Mouse (Mus musculus) hindbrain, embryonic 15.5 days (tissue): Measurements from ENCODE around the gene Rwdd4a. TPM values are rescaled to one million over a fixed set of nuclear protein-coding genes. Genes with fewer than 3 reads are reported as not detected.

Experiments used
- ATAC-seq: fragments of 200-750 bp; cut with Nextera tagmentation; 2 replicates; pipeline ENCODE4 v1.8.0; 2017; ENCODE audit warnings: low read depth, moderate number of reproducible peaks, moderate TSS enrichment; ENCODE audit not compliant: low FRiP score
- H3K27ac ChIP-seq: fragments of 300-500 bp; sonication (generic); replicated peaks from 2 replicates; pipeline ENCODE4 v1.5.1; 2015; ENCODE audit warnings: mild to moderate bottlenecking, inconsistent platforms
- H3K27me3 ChIP-seq: fragments of 300-500 bp; sonication (generic); 2 replicates; pipeline ENCODE4 v1.6.1; 2015; ENCODE audit warnings: control low read depth, inconsistent platforms
- H3K36me3 ChIP-seq: fragments of 300-500 bp; sonication (generic); 2 replicates; pipeline ENCODE4 v1.6.1; 2015; ENCODE audit warnings: control low read depth, inconsistent platforms
- H3K4me1 ChIP-seq: fragments of 300-500 bp; sonication (generic); replicated peaks from 2 replicates; pipeline ENCODE4 v1.6.1; 2015; ENCODE audit warnings: control low read depth, inconsistent platforms
- H3K4me2 ChIP-seq: fragments of 300-500 bp; sonication (generic); 2 replicates; pipeline ENCODE4 v1.6.1; 2015; ENCODE audit warnings: moderate library complexity, mild to moderate bottlenecking, inconsistent platforms
- H3K4me3 ChIP-seq: fragments of 300-500 bp; sonication (generic); 2 replicates; pipeline ENCODE4 v1.5.1; 2015; ENCODE audit warnings: mild to moderate bottlenecking, inconsistent platforms
- H3K9ac ChIP-seq: fragments of 300-500 bp; sonication (generic); 2 replicates; pipeline ENCODE4 v1.6.1; 2015; ENCODE audit warnings: inconsistent platforms
- H3K9me3 ChIP-seq: fragments of 300-500 bp; sonication (generic); 2 replicates; pipeline ENCODE4 v1.6.1; 2016; ENCODE audit warnings: control low read depth, inconsistent platforms
- WGBS: fragments of 180-500 bp; shearing (Covaris S2); methylation state at CpG from one replicate; pipeline ENCODE4 v1.1.7; 2015; 5-methylcytosine and 5-hydroxymethylcytosine counted together
- polyA plus RNA-seq: library from polyadenylated mRNA; unstranded; fragments of >200 nt; fragmentation: Nextera tagmentation; extraction: Ambion mirVana; gene quantifications from 2 replicates; pipeline ENCODE4 v1.2.1, GENCODE M21; 2015

Rwdd4a gene
- 29.5 and 33.4 TPM in 2 replicates for polyA plus RNA-seq

DNA sequence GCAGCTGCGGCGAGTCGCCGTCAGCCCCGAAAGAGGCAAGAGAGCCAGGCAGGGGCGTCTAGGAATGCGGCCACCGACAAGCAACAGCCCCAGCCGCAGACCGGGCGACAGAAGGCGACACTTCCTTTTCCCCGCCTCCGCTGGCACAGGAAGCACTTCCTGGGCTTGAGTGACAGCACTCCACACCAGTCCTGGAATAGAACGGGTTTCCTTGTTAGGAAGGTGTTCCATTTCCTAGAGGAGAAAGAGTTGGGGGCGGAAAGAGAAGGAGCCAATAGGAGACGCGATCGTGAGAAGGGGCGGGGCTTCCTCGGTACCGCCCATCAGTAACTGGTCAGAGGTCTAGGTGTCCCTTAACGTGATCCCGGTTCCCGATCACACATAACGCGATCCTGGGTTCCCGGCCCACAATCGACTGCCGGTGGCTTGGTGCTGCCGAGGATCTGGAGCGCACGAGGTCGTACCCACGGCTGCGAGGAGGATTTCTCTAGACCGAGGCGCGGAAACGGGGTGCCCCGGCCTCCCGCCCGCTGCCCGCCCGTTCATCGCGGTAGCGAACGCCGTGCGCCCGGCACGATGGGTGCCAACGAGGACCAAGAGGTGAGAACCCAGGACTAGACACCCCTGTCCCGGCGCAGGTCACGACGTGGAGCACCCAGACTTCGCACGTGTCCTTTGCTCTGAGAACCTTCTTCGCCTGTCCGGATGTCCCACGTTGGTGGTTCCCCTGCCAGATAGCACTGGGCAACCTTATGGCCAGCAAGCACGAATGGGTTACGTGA, at the start of gene Rwdd4a, which contains the start of gene Trappc11:
TSS of gene Rwdd4a (plus strand) at position 321 of the 782 bp plus-strand sequence.
TSS of gene Trappc11 (minus strand) at position 127 of the 782 bp plus-strand sequence.
- ATAC-seq: peak; percentile 100
- H3K4me3 ChIP-seq: peak within 1 kb of the TSS; percentile 88
- H3K9me3 ChIP-seq: no peaks in the 10 kb centered on the region
- H3K36me3 ChIP-seq: peaks cover 9% of the 10 kb centered on the region
- peak within 1 kb of the TSS; percentile 89 for H3K27ac ChIP-seq
- peak within 1 kb of the TSS; percentile 85 for H3K9ac ChIP-seq
- H3K4me2 ChIP-seq: peak within 1 kb of the TSS; percentile 72
- under 1% methylated on average over 65 of the region's 65 CpGs for WGBS
- no peaks in the 10 kb centered on the region for H3K27me3 ChIP-seq
- H3K4me1 ChIP-seq: peaks cover 30% of the 10 kb centered on the region

DNA sequence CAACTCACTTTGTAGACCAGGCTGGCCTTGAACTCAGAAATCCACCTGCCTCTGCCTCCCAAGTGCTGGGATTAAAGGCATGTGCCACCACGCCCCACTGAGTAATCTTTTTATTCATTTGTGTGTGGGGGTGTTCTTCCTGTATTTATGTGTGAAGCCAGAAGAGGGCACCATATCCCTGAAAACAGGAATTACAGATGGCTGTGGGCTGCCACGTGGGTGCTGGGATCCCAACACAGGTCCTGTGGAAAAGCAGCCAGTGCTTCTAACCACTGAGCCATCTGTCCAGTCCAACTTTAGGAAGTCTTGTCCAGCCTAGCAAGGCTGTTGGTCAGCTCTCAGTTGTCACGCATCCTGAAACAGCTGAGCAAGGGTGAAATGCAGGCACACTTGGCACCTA, 46.2 kb upstream of the Rwdd4a start:
- Histone ChIP-seq H3K27me3 (no peaks in the 10 kb centered on the region), H3K27ac (no peak overlapping the region), H3K4me1 (no peaks in the 10 kb centered on the region), H3K36me3 (peaks cover 27% of the 10 kb centered on the region), H3K9me3 (no peaks in the 10 kb centered on the region), H3K4me3 (no peak overlapping the region), H3K4me2 (no peak overlapping the region), H3K9ac (no peak overlapping the region)
- no peak for ATAC-seq
- WGBS: 92% methylated on average over 3 of the region's 3 CpGs

DNA sequence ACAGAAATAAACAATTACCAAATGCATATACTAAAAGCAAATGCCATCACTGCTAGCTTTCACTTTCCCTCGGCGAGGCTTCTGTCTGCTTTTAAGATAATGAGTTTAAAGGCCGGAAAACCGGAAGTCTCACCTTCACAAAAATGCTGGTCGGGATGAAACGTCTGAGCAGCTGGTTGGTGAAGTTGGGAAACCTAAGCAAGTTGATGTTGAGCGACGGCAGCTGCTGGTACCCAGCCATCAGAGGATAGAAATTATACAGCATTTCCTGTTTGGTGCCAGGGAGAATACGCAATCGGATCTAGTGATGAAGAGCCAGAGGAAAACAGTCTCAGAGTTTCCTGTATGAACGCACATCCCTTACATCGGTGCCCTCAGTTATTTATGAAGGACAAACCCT, 40.4 kb upstream of the Rwdd4a start:
- Histone ChIP-seq H3K9me3 (no peaks in the 10 kb centered on the region), H3K36me3 (peaks cover 55% of the 10 kb centered on the region), H3K27ac (no peak overlapping the region), H3K9ac (no peak overlapping the region), H3K4me2 (no peak overlapping the region), H3K4me1 (no peaks in the 10 kb centered on the region), H3K27me3 (no peaks in the 10 kb centered on the region), H3K4me3 (no peak overlapping the region)
- 94% methylated on average over 12 of the region's 12 CpGs for WGBS
- ATAC-seq: no peak

DNA sequence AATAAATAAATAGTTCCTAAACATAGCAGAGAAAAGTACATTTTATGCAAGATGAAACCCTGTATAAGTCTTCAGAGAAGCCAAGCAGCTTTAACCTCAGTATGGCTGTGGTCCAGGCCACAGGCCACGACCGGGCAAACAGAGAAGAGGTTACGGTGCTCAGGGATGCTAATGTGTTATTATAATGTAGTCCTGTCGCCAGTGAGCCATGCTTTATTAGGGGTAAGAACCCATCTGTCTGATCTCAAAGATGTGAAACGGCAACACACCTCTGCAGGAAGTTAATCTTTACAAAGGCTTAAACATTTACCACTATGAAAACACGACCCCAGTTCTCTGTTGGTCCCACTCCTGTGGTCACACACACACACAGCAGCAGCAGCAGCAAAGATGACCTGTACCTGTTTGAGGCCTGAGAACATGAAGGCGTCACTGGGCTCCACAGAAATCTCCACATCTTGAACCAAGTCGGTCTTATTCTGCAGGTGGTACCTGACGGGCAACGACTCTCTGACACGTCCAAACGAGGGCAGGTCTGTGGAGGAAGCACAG, 38.8 kb upstream of the Rwdd4a start:
- H3K4me3 ChIP-seq: no peak overlapping the region
- no peaks in the 10 kb centered on the region for H3K9me3 ChIP-seq
- ATAC-seq: no peak
- no peaks in the 10 kb centered on the region for H3K4me1 ChIP-seq
- peaks cover 61% of the 10 kb centered on the region for H3K36me3 ChIP-seq
- no peak overlapping the region for H3K4me2 ChIP-seq
- H3K27ac ChIP-seq: no peak overlapping the region
- no peaks in the 10 kb centered on the region for H3K27me3 ChIP-seq
- 84% methylated on average over 12 of the region's 12 CpGs for WGBS
- H3K9ac ChIP-seq: no peak overlapping the region

DNA sequence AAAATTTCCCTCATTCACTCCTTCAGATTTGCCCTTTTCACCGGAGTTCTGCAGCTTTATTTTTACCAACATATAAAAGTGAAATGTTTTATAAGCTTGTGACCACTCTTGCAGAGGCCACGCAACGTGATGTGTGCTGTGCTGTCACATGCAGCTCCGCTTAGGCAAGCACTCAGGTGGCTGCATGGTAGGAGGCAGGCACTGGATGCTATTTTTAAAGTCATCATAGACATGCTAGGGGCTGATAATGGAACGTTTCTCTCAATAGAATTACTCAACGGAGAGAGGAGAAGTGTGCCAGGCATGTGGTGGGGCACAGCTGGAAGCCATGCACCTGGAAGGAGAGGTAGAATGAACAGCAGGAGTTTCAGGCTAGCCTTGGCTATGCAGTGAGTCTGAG, 38.0 kb upstream of the Rwdd4a start:
- Histone ChIP-seq H3K27ac (no peak overlapping the region), H3K36me3 (peaks cover 67% of the 10 kb centered on the region)
- WGBS: 90% methylated on average over 6 of the region's 6 CpGs

DNA sequence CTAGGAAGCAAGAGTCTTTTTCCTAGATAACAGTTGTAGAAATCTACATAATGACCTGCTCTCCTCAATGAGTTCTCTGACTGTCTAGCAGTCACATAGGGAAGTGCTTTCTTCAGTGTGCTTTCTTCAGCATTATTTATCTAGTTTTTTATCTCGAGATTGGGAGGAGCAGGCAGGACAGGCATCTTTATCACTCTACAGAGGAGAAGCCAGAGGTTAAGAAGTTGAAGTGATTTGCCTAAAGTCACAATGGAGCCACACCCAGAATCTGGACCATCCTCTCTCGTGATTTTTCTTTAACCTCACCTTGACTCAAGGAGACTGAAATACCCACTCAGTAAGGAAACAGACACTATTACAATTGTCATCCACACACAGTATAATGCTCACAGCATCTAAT, 31.5 kb upstream of the Rwdd4a start:
- no peaks in the 10 kb centered on the region for H3K9me3 ChIP-seq
- no peak overlapping the region for H3K27ac ChIP-seq
- ATAC-seq: no peak
- 81% methylated on average over 2 of the region's 2 CpGs for WGBS
- no peak overlapping the region for H3K4me3 ChIP-seq
- no peak overlapping the region for H3K9ac ChIP-seq
- H3K4me1 ChIP-seq: no peaks in the 10 kb centered on the region
- no peaks in the 10 kb centered on the region for H3K27me3 ChIP-seq
- H3K4me2 ChIP-seq: no peak overlapping the region
- H3K36me3 ChIP-seq: peaks cover 77% of the 10 kb centered on the region

More for the DNA sequence above, 38.0 kb upstream of the Rwdd4a start:
- Histone ChIP-seq H3K4me1 (no peaks in the 10 kb centered on the region), H3K4me3 (no peak overlapping the region), H3K4me2 (no peak overlapping the region), H3K9me3 (no peaks in the 10 kb centered on the region), H3K27me3 (no peaks in the 10 kb centered on the region), H3K9ac (no peak overlapping the region)
- ATAC-seq: no peak

DNA sequence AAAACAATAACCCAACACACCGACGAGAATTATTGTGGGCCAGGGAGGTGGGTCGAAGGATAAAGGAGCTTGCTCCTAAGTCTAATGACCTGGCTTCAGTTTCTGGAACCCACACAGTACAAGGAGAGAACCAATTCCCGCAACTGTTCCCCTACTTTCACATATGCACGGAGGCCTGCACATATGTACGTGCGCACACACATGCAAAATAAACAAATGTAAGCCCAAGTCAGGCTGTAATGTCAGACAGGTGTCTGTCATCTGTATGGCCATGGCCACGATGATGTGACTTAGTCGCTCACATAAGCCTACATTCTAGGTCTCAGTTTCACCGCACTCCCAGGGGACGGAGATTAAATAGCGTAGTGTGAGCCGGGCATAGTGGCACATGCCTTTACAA, 30.9 kb upstream of the Rwdd4a start:
- no peak for ATAC-seq
- Histone ChIP-seq H3K4me3 (no peak overlapping the region), H3K9me3 (no peaks in the 10 kb centered on the region), H3K36me3 (peaks cover 77% of the 10 kb centered on the region), H3K9ac (no peak overlapping the region), H3K27ac (no peak overlapping the region), H3K27me3 (no peaks in the 10 kb centered on the region), H3K4me1 (no peaks in the 10 kb centered on the region), H3K4me2 (no peak overlapping the region)
- WGBS: 96% methylated on average over 13 of the region's 13 CpGs

DNA sequence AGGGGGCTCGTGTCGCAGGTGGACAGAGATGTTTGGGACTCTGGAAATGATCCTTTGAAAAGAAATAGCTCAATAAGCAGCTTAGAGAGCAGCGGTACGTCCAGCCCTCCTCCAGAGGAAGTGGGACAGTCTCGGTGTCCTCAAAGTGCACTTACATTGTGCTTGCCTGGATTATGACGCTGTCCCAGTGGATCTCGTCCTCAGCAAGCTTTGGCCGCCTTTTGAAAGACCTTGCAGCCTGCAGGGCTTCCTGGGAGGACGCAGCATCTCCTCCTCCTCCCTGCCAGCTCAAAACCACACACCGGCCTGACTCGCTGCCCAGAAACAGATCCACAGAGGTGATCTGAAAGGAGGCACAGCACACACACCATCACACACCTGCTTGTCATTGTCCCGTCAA, 28.0 kb upstream of the Rwdd4a start:
- WGBS: 93% methylated on average over 12 of the region's 12 CpGs
- no peaks in the 10 kb centered on the region for H3K4me1 ChIP-seq

DNA sequence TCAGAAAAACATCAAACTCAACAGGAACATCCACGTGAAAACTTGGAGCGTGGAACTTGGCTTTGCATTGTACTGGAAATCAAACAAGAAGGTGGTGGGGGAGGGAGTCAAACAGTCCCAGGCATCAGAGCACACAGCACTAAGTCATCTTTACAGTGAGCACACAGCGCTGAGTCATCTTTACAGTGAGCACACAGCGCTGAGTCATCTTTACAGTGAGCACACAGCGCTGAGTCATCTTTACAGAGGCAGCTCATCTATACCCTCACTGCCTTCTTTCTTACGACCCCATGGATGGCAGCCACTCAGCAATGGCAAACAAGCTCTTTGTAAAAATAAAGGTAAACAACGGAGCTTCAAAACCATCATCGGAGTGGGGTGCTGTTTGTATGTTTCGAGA, 22.5 kb upstream of the Rwdd4a start:
- H3K27ac ChIP-seq: no peak overlapping the region
- H3K9ac ChIP-seq: no peak overlapping the region
- H3K9me3 ChIP-seq: no peaks in the 10 kb centered on the region
- no peaks in the 10 kb centered on the region for H3K27me3 ChIP-seq
- peaks cover 76% of the 10 kb centered on the region for H3K36me3 ChIP-seq
- no peak overlapping the region for H3K4me3 ChIP-seq
- ATAC-seq: no peak
- 94% methylated on average over 9 of the region's 9 CpGs for WGBS
- no peak overlapping the region for H3K4me2 ChIP-seq
- no peaks in the 10 kb centered on the region for H3K4me1 ChIP-seq

More for the DNA sequence above, 28.0 kb upstream of the Rwdd4a start:
- no peak for ATAC-seq
- Histone ChIP-seq H3K27me3 (no peaks in the 10 kb centered on the region), H3K4me3 (no peak overlapping the region), H3K9me3 (no peaks in the 10 kb centered on the region), H3K4me2 (no peak overlapping the region), H3K9ac (no peak overlapping the region), H3K27ac (no peak overlapping the region), H3K36me3 (peaks cover 84% of the 10 kb centered on the region)

DNA sequence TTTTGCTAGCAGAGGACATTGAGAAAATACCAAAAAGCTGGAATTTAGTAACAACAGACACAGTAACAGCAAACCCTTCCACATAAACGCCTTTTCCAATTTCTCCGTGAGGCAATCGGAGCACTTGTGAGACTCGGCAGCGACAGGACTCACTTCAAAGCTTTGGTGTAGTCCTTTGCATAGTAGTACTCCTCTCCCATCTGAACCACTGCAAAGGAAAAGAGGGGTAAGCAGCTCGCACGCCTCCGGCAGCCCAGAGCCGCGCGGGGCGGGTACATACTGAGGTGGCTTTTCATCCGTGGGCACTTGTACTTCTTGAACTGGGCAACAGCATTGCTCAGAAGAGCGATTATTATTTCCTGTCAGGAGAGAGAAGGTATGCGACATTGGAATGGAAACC, 19.9 kb upstream of the Rwdd4a start:
- Histone ChIP-seq H3K4me3 (no peak overlapping the region), H3K36me3 (peaks cover 68% of the 10 kb centered on the region), H3K9me3 (no peaks in the 10 kb centered on the region), H3K4me2 (no peak overlapping the region), H3K27me3 (no peaks in the 10 kb centered on the region), H3K4me1 (no peaks in the 10 kb centered on the region), H3K9ac (no peak overlapping the region), H3K27ac (no peak overlapping the region)
- ATAC-seq: no peak
- WGBS: 97% methylated on average over 15 of the region's 15 CpGs

DNA sequence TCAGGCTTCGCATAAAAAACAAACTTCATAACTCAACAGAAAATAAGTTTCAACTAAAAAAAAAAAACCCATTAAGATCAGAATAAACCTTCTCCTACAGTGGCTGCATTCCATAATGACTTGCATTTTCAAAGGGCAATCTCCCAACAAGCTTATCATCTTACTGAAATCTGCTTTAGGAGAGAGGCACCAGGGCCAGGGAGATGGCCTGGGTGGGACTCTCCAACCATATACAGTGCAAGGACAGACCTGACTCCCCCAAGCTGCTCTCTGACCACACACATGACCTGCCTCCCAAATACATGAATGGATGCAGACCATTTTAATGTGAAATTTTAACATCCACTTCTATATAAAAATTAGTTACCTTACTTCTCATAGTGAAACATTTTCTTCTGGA, 5.4 kb upstream of the Rwdd4a start:
- Histone ChIP-seq H3K36me3 (peaks cover 43% of the 10 kb centered on the region), H3K27me3 (no peaks in the 10 kb centered on the region), H3K4me3 (no peak overlapping the region), H3K4me2 (no peak overlapping the region), H3K27ac (no peak overlapping the region), H3K4me1 (peaks cover 12% of the 10 kb centered on the region), H3K9me3 (no peaks in the 10 kb centered on the region), H3K9ac (no peak overlapping the region)
- ATAC-seq: no peak
- 97% methylated on average over 1 of the region's 1 CpGs for WGBS

DNA sequence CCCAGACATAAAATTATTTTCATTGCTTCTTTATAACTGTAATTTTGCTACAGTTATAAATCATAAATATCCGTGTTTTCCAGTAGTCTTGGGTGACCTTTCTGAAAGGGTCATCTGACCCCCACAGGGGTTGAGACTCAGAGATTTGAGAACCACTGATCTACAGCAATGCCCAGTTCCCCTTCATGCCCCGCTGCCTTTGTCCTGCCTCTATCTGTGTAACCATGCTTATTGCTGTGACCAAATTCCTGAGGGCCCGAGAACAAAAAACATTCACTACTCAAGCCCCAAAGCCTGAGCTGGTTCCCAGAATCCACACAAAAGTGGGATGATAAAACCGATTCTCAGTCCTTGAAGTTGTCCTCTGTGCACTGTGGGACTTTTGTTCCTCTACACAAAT, 4.9 kb downstream of the Rwdd4a start:
- no peak overlapping the region for H3K4me2 ChIP-seq
- no peaks in the 10 kb centered on the region for H3K9me3 ChIP-seq
- H3K4me3 ChIP-seq: no peak overlapping the region
- no peak for ATAC-seq
- H3K27me3 ChIP-seq: no peaks in the 10 kb centered on the region
- peaks cover 18% of the 10 kb centered on the region for H3K4me1 ChIP-seq
- WGBS: 46% methylated on average over 4 of the region's 4 CpGs
- peaks cover 12% of the 10 kb centered on the region for H3K36me3 ChIP-seq
- no peak overlapping the region for H3K27ac ChIP-seq
- no peak overlapping the region for H3K9ac ChIP-seq
